Mouse (Mus musculus) Patski (cell line): Measurements from ENCODE around the gene Gfm1. TPM values are rescaled to one million over a fixed set of nuclear protein-coding genes. Genes with fewer than 3 reads are reported as not detected.

ENCODE experiments used
- ATAC-seq: fragments of 100-300 bp; one replicate; pipeline ENCODE4 v1.8.0; 2021
- CTCF ChIA-PET: fragments of 350-600 bp; sonication (Branson Sonifier 250); formaldehyde crosslinking; loops from one replicate; lab custom pipeline; 2022; ENCODE audit warnings: inconsistent platforms; lab: Charles Lee
- POLR2A ChIA-PET: fragments of 350-600 bp; sonication (Branson Sonifier 250); formaldehyde crosslinking; loops from one replicate; lab custom pipeline; 2022; ENCODE audit warnings: antibody characterized with exemption, inconsistent platforms; lab: Charles Lee
- DNase-seq: peaks from one replicate; pipeline ENCODE4 v3.0.0-alpha.2; 2011; ENCODE audit warnings: low read depth, low spot score
- H3K27me3 ChIP-seq: fragments of 371-371 bp; one replicate; pipeline ENCODE4 v1.5.1; 2021
- CTCF ChIP-seq: fragments of 100-300 bp; IDR thresholded peaks from one replicate; pipeline ENCODE4 v1.5.1; 2021
- in situ Hi-C: fragments of 300-500 bp; cut with MboI; formaldehyde crosslinking; loops from 3 replicates; pipeline ENCODE4 v1.11.1; 2018; ENCODE audit warnings: low pct_unique_long_range_greater_than_20kb, mixed read lengths
- polyA plus RNA-seq: library from polyadenylated mRNA; unstranded; gene quantifications from one replicate; pipeline ENCODE4 v1.2.3, GENCODE M21; 2021

Gfm1 gene
- polyA plus RNA-seq, 1 experiment from 2014 or later = 150 TPM

- ChIA-PET POLR2A (interaction anchor here (0.6 to 1.3 kb wide), 8 partner anchors 8 to 282 kb away, joined by 3 to 4 read pairs (median 3); no protein-coding TSS in a partner anchor), CTCF (interaction anchor here (0.8 to 3.0 kb wide), 14 partner anchors 11 to 1132 kb away, joined by 3 to 12 read pairs (median 4); partner anchors contain the start of gene Gfm1)
- TF ChIP-seq CTCF = no peak
- DNase-seq = peak; percentile 33
- no peaks in the 10 kb centered on the region for H3K27me3 ChIP-seq
- peak; percentile 99 for ATAC-seq
- in situ Hi-C loops = no loop called here
These were observed 33.8 kb downstream of the Gfm1 start, which contains the start of gene Lxn for GRCm38 (mm10) chr3:67463450-67464372. Lxn (minus strand) TSS chr3:67463926.

DNA sequence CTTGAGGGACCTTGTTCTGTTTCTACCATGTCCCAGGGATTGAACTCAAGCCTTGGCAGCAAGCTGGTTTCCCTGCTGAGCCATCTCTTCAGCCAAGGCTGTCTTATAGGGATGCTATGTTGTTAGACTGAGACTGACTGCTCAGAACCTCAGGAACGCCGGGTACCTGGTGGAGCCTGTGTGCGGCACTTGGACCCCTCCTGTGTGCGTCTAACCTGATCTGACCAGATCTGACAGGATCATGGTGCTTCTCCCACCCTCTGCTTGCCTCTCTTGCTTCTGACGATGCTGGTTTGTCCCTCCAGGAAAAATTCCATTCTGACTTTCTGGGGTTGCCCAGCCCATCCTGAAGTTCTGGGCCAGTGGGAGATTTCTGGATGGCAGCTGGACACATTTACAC lies 36.7 kb downstream of the Gfm1 start:
- DNase-seq = no peak
- ChIA-PET CTCF (no interaction called here), POLR2A (no interaction called here)
- in situ Hi-C loops = no loop called here
- no peak for TF ChIP-seq CTCF
- no peaks in the 10 kb centered on the region for H3K27me3 ChIP-seq
- no peak for ATAC-seq

DNA sequence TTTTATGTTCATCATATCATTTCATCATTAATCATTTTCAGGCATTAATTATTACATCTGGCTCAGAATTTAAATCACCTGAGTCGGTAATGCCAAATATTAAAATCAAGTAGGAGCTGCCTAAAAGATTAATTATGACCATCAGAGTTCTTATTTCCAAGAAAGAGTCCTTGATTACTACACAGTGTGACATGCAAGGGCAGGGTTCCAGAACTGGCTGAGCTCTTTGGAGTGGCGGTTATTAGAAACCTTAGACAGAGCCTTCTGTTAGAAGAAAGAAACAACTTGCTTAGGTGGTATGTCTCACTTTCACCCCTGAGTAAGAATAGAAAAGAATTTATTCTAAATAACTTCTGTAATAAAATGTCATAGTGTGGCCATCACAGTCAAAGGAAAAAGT lies 37.4 kb downstream of the Gfm1 start:
- ATAC-seq (no peak), DNase-seq (no peak)
- in situ Hi-C loops = no loop called here
- CTCF ChIA-PET = no interaction called here
- no peaks in the 10 kb centered on the region for H3K27me3 ChIP-seq
- no peak for TF ChIP-seq CTCF
- POLR2A ChIA-PET = no interaction called here

GRCm38 (mm10) chr3:67471408-67472127 lies 41.7 kb downstream of the Gfm1 start:
- POLR2A ChIA-PET = interaction anchor here (1.1 kb wide), 1 partner anchor 8 kb away, joined by 3 read pairs; no protein-coding TSS in a partner anchor
- CTCF ChIA-PET = interaction anchor here (1.2 kb wide), 1 partner anchor 18 kb away, joined by 3 read pairs; no protein-coding TSS in a partner anchor
- in situ Hi-C loops = no loop called here
- no peak for TF ChIP-seq CTCF
- no peaks in the 10 kb centered on the region for H3K27me3 ChIP-seq
- DNase-seq (no peak), ATAC-seq (no peak)

DNA sequence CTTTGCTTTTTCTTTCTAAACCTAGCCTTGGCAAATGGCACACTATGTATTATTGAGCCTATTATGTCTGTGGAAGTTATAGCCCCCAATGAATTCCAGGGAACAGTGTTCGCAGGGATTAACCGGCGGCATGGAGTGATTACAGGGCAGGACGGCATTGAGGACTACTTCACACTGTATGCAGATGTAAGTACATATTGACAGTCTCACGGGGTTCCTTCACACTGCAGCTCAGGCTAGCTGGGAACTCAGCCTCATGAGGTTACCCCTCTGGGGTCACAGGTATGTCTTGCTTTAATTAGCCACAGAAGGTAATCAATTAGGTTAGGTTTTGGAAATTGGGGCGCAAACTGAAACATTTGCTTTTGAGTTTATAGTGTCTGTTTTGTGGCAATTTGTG lies 43.5 kb downstream of the Gfm1 start:
- ChIA-PET POLR2A (interaction anchor here (0.6 to 1.0 kb wide), 2 partner anchors 10 to 12 kb away, joined by 4 read pairs; no protein-coding TSS in a partner anchor), CTCF (interaction anchor here (1.6 to 1.9 kb wide), 2 partner anchors 19 to 43 kb away, joined by 3 read pairs; partner anchors contain the start of gene Gfm1)
- no peak for DNase-seq
- no peak for ATAC-seq
- in situ Hi-C loops = no loop called here
- no peaks in the 10 kb centered on the region for H3K27me3 ChIP-seq
- TF ChIP-seq CTCF = no peak

GRCm38 (mm10) chr3:67479806-67480205 lies 49.9 kb downstream of the Gfm1 start:
- ChIA-PET CTCF (interaction anchor here (1.8 kb wide), 1 partner anchor 9 kb away, joined by 4 read pairs; no protein-coding TSS in a partner anchor), POLR2A (no interaction called here)
- H3K27me3 ChIP-seq = no peaks in the 10 kb centered on the region
- DNase-seq (no peak), ATAC-seq (no peak)
- TF ChIP-seq CTCF = no peak
- in situ Hi-C loops = no loop called here

DNA sequence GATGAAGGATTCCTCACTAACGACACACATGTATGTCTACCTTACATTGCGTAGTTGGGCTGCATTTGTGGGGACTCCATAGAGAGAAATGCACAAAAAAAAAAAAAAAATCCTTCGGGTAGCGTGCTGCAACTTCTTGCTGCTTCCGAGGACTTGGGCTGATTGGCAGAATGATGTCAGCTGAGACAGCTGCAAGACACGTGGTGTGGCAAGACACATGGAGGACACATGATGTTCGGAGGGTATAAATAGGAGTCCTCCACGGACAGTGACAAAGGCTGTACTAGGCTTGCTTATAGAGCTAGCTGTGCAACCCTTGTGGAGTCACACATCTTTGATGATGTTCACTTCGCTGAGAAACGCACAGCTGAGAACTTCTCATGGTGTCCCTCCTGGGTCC lies 52.5 kb downstream of the Gfm1 start:
- CTCF ChIA-PET = interaction anchor here (1.0 to 3.2 kb wide), 2 partner anchors 8 to 11 kb away, joined by 3 to 7 read pairs; no protein-coding TSS in a partner anchor
- in situ Hi-C loops = no loop called here
- peaks cover under 1% of the 10 kb centered on the region for H3K27me3 ChIP-seq
- TF ChIP-seq CTCF = no peak
- no peak for DNase-seq
- ATAC-seq = no peak
- POLR2A ChIA-PET = interaction anchor here (1.0 kb wide), 1 partner anchor 20 kb away, joined by 5 read pairs; no protein-coding TSS in a partner anchor

DNA sequence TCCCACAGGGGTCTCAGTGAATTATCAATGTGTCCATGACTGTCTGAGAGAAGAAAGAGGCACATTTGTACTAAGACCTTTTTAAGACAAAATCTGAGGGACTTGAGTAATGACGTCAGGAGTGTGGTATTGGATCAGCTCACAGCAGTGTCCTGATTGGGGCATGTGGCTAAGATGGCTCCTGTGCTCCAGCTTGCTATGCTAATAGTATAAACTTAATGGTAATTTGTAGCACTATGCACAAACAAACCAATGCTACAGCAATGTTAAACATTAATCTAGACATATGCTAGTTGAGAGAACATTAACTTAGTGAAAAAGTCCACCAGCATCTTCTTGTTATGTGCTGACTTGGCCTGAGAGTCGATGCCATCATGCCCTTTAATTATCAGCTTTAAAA lies 55.3 kb downstream of the Gfm1 start:
- peaks cover 12% of the 10 kb centered on the region for H3K27me3 ChIP-seq
- POLR2A ChIA-PET = interaction anchor here (1.1 kb wide), 1 partner anchor 11 kb away, joined by 4 read pairs; no protein-coding TSS in a partner anchor
- in situ Hi-C loops = no loop called here
- no peak for TF ChIP-seq CTCF
- CTCF ChIA-PET = interaction anchor here (3.2 kb wide), 1 partner anchor 8 kb away, joined by 7 read pairs; no protein-coding TSS in a partner anchor
- no peak for DNase-seq
- no peak for ATAC-seq

- peaks cover 12% of the 10 kb centered on the region for H3K27me3 ChIP-seq
- no peak for TF ChIP-seq CTCF
- ATAC-seq (peak; percentile 100), DNase-seq (peak; percentile 83)
- ChIA-PET POLR2A (no interaction called here), CTCF (interaction anchor here (1.1 to 2.8 kb wide), 2 partner anchors 13 to 22 kb away, joined by 6 to 10 read pairs; no protein-coding TSS in a partner anchor)
- in situ Hi-C loops = no loop called here
These were observed 60.3 kb downstream of the Gfm1 start for GRCm38 (mm10) chr3:67490156-67490555.
